Mouse (Mus musculus) brain, embryonic 18.5 days (tissue): ENCODE measurements around the gene Hfe.
"Not testable (repeated sequence)": the region's sequence is repeated elsewhere in the genome, so short reads cannot be mapped to it uniquely, and the experiment has no call there.

Experiments
- DNase-seq: peaks from one replicate; pipeline ENCODE4 v3.0.0-alpha.2; 2012; ENCODE audit warnings: low read depth, low spot score

The Hfe gene

DNA sequence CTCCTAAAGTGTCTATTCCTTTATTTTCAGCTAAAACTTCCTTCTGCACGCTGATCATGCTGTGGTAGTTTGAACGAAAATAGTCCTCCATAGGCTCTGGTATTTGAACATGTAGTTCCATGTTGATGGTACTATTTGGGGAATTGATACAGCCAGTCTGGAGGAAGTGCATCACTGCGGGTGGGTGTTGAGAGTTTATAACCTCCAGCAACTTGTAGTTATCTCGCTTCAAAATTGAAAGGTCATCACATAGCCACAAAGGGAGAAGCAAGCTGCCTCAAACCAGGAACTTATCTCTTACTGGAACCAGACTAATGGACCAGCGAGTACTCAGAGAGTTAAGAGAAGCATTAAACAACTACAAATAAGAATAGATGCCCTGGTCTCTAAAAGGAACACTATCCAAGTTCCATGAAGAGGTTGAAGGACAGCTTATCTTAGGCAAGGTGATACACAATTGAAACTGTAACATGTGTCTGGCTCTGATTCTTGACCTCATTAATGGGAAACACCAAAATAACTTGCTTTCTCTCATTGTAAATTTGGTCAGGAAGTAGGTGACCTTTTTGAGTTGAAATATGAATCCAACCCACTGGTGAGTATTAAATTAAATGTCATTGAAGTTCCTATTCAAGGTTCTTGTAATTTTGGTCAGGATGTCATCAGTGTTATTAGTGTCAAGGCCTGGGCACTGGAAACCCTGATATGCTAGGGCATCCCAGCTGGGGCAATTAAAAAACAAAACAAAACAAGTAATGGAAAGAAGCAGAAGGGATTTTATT, 5.8 kb upstream of the Hfe start:
- DNase-seq, result no peak

DNA sequence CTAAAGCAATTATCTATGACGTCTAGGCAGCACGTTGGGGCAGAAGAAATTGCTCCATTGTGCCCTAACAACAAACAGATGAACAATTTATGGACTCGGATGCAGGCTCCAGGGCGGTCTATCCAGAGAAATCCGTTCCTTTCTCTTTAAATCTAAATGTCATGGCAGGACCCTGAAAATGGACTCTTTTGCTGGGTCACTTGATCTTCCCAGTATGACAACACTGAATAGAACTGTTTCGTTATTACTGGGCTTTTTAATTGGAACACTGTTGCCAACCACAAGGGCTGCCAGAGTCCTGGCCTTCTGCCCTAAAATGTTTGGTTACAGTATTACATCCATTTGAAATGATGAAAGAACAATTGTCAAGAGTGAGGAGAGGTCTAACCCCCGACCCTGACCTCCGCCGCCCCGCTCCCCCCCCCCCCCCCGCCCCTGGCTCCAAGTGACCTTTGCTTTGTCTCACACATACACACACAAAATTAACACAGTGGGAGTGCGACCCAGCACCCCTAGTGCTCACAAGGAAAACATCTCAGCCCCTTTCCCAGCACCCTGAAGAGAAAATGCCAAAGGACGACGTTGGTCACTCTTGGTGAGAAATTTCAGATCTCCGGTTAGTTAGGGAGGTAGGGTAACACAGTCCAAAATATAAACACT, 810 bp downstream of the Hfe start:
- DNase-seq, result no peak

DNA sequence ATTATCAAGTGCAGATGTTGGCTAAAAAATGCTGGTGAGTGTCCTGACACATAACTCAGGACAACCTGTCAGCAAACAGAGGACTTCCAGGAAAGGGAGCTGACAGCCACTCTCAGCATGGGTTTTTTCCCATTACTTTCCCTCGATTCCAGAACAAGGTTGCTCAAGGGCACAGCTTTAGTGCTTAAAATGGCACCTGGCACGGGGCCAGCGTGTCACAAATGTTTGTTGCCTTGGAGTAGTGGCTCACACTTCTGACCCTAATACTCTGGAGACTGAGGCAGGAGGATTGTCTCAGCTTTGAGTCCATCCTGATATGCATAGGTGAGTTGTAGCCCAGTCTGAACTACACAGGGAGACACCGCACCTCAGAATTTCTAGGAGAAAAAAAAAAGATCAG, 2.0 kb downstream of the Hfe start:
- no peak for DNase-seq

DNA sequence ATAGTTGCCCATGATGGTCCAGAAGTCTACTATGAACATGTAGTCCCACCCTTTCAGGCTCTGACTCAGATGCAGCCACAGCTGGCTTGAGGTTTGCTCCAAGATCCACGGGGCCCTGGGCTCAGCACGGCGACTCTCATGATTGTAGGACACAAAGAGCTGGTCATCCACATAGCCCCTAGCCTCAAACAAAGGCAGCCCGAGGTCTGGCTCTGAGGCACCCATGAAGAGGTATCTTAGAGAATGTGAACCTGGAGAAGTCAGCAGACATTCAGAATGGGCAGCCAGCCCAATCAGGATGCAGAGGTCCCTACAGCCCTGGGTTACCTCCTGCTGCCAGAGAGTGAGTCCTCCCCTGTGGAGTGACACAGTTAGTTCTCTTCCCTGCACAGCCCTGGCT, 2.6 kb downstream of the Hfe start:
- no peak for DNase-seq

DNA sequence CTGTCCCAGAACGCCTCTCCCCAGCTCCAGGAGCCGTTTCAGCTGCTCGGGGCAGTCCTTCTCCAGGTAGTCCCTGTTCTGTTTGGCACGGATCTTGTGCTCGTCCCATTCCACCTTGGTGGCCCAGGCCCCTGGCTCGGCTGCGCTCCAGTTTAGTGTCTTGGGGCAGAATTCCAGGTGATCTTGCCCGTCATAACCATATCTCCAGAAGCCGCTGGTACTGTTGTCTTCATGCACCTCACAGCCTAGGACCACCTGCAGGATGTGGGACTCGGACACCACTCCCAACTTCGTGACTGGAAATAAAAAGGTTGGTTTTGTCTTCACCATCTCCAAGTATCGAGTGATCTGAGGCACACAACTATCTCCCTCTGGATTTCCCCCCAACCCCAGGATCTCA, 3.9 kb downstream of the Hfe start:
- DNase-seq, result no peak

DNA sequence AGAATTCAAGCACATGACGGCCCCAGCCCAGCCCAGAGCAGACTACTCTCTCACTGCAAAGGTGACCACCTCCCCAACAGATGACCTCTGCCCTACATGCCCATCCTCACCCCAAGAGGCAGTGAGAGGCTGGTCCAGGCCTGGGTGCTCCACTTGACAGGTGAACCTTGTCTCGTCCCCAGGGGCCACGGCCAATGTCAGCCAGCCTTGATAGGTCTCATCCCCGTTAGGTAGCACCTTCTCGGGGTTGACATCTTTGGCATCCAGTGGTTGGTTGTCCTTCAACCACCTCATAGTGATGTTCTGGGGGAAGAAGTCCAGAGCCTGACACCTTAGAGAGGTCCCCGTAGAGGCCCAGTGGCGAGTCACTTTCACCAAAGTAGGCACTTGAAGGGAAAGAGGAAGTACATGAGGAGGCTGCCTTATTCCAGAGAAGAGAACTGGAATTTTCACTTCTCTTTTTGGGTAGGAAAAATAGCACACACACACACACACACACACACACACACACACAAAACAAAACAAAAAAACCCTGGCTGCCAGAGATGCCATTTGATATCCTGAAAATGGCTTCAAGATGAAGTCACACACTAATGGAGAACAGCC, 4.8 kb downstream of the Hfe start:
- DNase-seq, result no peak

DNA sequence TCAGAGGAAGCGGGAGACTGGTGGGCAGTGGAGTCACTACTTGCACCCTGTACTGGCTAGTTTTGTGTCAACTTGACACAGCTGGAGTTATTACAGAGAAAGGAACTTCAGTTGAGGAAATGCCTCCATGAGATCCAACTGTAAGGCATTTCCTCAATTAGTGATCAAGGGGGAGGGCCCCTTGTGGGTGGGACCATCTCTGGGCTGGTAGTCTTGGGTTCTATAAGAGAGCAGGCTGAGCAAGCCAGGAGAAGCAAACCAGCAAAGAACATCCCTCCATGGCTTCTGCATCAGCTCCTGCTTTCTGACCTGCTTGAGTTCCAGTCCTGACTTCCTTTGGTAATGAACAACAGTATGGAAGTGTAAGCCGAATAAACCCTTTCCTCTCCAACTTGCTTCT, 7.9 kb downstream of the Hfe start:
- DNase-seq, result not testable (repeated sequence)

DNA sequence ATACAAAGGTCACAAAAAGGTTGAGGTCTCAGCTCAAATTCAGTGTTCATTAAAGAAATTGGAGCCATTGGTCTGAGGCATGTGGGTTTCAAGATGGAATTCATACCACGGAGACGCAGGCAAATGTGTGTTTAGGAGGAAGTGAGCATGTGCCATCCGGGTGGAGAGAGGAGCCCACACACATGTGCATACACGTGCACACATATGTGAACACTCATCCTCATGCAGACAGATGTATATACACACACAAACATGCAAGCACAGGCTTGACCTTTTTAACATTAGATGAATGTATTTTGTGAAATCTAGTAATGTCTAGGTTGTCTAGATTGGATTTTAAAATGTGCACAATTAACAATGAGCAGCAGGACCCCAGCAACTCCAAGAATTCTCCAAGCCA, 8.4 kb downstream of the Hfe start:
- DNase-seq, result no peak

DNA sequence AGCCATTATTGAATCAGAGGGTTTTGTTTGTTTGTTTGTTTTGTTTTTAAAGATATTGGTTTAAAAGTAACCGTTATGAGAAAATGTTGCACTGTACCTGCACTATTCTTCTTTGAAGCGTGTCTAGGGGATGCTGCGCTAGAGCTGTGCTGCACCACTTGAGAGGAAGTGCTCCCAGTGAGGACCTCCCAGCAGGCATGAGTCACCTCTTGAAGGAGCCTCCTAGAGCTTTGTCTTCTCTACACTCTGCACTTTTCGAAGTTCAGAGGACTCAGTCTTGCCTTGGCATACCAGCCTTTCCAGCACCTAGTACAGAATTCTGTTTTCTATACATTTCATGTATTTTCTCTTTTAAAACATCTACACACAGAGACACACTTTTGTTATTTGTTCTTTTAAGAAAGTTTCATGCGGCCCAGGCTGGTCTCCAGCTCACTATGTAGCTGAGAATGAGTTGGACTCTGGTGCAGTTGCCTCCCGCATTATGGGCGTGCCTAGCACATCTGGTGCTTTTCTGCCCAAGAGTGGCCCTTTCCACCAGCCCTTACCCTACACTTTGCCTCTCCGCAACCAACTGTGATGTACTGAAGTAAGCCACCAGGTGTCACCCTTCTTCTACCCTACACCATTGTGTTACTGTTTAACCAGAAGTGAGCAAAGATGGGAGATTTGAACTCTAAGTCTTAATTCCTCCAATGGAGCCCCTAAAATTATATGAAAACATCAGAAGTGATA, 9.7 kb downstream of the Hfe start:
- no peak for DNase-seq

DNA sequence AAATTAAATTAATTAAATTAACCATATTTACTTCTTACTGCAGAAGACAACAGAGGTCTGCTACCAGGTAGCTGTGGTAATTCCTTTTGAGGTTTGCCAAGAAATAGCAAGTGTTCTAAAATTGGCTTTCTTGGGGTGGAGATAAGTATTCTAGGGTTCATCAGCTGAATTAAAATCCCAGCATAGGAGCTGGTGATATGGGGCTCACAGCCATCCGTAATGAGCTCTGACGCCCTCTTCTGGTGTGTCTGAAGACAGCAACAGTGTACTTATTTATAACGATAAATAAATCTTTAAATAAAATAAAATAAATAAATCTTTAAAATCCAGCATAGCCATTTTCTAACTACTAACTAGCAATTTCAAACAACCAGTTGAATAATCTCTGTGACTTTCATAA, 10.9 kb downstream of the Hfe start:
- DNase-seq, result no peak

DNA sequence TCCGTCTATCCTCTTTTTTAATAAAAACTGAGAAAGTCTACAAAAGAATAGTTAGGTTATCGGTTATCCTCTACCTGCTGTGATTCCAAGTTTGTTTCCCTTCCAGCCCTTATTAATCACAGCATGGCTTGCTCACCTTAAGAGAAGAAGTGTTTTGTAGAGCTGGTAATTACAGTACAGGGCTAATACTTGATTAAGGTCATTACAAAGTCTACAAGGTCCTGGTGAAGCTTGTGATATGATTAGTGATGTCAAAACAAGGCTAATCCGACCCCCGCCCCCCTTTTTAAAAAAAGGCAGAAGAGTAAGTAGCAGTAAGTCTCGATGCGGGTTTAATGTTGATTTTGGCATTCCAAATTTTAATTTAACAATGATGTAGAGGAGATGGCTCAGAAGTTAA, 11.7 kb downstream of the Hfe start:
- DNase-seq, result no peak

DNA sequence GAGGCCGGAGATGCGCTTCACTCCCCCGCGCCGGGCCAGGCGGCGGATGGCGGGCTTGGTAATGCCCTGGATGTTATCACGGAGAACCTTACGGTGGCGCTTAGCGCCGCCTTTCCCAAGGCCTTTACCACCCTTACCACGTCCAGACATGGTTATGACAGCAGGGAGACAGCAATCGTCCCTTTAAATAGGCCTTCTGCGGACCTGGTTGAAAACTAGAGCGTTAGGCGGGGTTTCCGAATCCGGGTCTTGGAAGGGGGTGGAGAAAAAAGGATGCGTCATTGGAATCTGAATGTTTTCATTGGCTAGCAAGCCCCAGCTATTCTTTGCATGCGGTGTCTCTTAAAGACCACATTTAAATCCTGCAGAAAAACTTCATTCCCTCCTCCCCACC, 12.4 kb downstream of the Hfe start, which contains the start of gene Hist1h4c:
Gene Hist1h4c, minus strand, starts transcription at position 155 of the 394 bp plus-strand sequence.
- DNase-seq, result peak; percentile 97

DNA sequence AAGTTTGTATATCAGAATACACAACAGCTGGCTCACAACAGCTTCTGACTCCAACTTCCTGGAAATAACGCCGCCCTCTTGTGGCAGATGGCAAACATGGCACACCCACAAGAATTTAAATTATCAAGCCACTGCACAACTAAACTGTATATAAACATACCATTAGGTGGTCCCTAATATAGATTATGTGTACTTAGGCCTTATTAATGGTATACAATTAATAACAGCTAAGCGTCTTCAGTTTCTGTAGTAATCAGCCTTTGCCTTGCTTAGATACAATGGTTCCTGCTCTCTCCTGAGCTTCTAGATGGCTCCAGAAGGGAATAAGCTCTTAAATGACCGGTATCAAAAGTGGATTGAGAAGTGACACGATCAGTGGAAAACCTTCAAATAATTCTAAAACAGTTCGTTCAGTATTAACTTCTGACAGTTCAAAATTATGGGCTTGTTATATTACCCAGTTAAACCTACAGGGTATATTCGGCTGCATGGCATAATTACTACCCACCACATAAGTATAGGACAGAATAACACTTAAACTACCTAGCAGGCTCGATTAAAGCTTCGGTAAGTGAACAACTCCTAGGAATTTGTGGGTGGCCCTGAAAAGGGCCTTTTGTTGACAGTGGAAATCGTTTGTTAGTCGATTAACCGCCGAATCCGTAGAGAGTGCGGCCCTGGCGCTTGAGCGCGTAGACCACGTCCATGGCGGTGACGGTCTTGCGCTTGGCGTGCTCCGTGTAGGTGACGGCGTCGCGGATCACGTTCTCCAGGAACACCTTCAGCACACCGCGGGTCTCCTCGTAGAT, 13.0 kb downstream of the Hfe start:
- no peak for DNase-seq

DNA sequence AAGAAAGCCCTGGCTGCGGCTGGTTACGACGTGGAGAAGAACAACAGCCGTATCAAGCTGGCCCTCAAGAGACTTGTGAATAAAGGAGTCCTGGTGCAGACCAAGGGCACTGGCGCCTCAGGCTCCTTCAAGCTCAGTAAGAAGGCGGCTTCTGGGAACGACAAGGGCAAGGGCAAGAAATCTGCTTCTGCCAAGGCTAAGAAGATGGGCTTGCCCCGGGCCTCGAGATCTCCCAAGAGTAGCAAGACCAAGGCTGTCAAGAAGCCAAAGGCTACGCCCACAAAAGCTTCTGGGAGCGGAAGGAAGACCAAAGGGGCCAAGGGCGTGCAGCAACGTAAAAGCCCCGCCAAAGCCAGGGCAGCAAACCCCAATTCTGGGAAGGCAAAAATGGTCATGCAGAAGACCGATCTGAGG, 14.6 kb downstream of the Hfe start:
- no peak for DNase-seq

DNA sequence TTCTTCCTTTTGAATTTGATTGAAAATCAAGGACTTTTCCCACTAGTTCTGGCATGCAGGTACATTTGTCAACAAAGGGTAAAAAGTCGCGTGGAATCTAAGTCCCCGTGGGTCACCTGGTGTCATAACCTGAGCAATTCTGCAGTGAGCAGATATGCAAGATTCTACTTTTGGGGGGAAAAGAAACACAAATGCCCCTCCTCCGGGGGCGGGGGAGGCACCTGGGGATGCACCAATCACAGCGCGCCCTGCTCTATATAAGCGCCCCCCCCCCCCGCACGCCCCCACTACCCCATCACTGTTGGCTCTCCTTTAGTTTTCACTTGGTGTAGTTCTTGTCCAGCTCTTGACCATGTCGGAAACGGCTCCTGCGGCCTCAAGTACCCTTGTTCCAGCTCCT, 15.1 kb downstream of the Hfe start, which contains the start of gene Hist1h1t:
Gene Hist1h1t, plus strand, starts transcription at position 301 of the 400 bp plus-strand sequence.
- DNase-seq, result no peak

DNA sequence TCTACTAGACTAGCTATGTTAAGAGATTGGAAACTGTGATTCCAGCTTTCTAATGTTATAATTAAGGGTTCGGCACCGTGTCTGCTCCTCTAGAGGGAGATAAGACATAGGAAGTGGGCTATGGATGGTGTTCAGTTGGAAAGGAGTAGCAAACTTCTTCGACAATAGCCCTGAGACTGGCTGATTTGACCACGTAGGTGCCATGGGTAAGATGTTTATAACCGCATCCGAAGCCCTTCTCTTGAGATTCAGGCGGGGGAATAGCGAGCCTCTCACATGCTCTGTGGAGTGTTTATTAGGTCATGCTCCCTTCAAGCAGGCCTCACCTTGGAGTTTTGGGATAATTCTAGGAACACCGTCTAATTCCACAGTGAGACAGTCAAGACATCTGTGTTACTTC, 15.7 kb downstream of the Hfe start:
- no peak for DNase-seq

DNA sequence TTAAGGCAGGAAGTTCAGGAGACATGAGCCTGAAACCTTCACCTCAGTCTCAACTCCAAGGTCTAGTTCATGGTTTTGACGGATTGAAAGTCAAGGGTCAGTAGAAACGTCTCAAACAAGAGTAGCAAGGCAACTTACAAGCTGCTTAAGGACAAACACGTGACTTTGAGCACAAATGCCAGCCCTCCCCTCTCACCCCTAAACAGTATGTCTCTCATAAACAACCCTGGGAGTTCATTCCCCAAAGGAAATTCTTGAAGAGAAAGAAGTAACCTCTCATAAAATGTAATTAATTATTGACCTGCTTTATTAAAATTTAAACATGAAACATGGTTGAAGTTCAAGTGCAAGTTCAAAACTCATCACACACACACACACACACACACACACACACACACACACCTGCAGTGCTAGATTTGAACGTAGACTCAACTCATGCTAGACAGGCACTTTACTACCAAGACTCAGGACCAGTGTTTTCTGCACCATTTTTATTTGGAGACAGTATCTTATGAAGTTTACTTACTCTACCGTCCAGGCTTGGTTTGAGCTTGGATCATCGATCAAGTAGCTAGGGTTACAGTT, 16.7 kb downstream of the Hfe start:
- no peak for DNase-seq

DNA sequence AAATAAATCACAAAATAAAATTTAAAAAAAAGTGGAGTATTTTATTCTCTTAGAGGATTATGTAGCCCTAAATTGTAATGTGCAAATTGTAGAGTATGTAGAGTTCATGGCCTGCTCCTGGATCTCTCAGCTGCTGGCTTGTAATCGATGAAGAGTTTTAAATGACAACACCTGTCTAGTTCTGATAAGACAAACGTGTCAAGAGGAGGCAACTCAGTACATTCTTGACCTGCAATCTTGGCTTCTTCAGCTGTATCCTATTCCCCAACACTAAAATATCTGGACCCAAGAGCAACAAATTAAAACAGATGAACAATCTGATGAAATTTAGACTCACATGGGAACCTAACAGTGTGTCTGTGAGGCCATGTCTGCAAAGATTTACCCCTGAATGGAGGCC, 21.2 kb downstream of the Hfe start:
- DNase-seq, result no peak

DNA sequence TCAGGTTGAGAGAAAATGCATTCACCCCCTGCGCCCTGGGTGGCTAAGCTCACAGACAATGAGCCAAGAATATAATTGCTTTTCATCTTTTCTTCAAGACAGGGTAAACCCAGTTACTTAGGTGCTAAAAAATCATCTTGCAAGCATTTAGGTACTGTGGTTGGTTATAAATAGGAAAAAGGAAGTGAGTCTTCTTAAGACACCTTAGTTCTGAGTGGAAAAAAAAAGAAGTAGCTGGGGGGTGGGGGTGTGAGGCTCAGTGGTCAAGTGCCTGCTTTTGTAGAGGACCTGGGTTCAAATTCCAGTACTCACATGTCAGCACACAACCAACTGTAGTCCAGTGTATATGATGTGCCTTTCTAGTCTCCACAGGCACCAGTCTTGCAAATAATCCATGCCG, 21.7 kb downstream of the Hfe start:
- DNase-seq, result no peak

DNA sequence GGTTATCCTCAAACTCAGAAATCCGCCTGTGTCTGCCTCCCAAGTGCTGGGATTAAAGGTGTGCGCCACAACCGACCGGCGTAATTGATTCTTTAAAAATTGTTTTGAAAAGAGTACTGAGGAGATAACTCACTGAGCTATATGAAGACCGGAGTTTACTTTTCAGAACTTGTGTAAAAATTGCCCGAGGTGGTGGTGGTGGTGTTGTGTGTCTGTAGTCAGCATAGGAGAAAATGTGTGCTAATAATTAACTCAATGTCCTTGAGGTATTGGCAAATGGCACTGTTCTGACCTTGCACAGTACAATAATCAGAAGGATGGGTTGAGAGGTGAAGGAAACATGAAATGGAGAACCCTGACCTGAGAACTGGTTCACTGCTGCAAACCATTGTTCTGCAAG, 22.7 kb downstream of the Hfe start:
- DNase-seq, result no peak

DNA sequence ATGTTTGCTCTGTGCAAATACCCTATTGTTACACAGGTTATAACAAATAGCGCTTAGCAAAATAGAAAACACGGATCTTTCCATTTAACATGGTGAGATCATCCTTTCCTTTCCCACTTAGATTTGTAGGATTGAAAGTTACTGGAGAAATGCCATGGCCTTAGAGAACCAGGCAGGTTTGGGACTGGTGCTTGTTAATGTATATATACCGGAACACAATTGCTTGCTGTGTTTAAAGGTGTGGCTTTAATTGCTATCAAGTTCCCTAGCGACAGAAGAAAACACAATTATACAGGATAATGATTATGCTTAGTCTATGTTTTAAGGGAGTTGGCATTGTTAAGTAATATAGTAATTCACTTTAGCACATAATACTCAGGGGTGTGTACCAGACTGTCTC, 23.5 kb downstream of the Hfe start:
- no peak for DNase-seq
